Mouse (Mus musculus): Measurements from ENCODE around the gene Igsf9.

- TF ChIP-seq GATA1 (IDR thresholded peaks at IDR 0.05; ENCODE audit: borderline replicate concordance, low read length) = no peak
- no peak for TF ChIP-seq GATA2 (IDR thresholded peaks at IDR 0.05; ENCODE audit: borderline replicate concordance, low read depth, low read length)
- TF ChIP-seq CTCF (IDR thresholded peaks at IDR 0.05; ENCODE audit: low read depth, low read length) = no peak
- no peak for TF ChIP-seq TAL1 (conservative IDR thresholded peaks at IDR 0.05; ENCODE audit: low read depth, low read length)
Observed at GRCm38 (mm10) chr1:172441935-172442445, 39.6 kb upstream of the Igsf9 start.

Measured in G1E (cell line).